Comparison of ENCODE assay signal across 16 mouse cellular contexts in genomic region chr12:47406563-47406962, GRCm38 (mm10).
"Had no signal": no experiment of that assay in that cellular context is flagged by ENCODE, and none has a peak within 500 bp of the region (broad histone marks: within the 10 kb centered on the region; RNA-seq: fewer than 3 reads in every experiment).

No protein-coding gene starts in this region.

- H3K9ac ChIP-seq: liver, embryonic 13.5 days; liver, embryonic 15.5 days; liver, postnatal 0 days; lung, embryonic 15.5 days; midbrain, embryonic 13.5 days; midbrain, embryonic 15.5 days; neural tube, embryonic 12.5 days had no signal

- DNase-seq: liver, embryonic 13.5 days; liver, postnatal 0 days; lung, adult 2 months; right cerebral cortex, postnatal 14 days; spleen, adult 18-20 months; thymus, adult 18-20 months; thymus, postnatal 25 days; thymus, postnatal 4 days had no signal

- ATAC-seq: liver, postnatal 0 days; midbrain, embryonic 13.5 days; midbrain, embryonic 15.5 days had no signal

- H3K27ac ChIP-seq: liver, embryonic 13.5 days; liver, embryonic 15.5 days; lung, embryonic 15.5 days; macrophage; midbrain, embryonic 13.5 days; midbrain, embryonic 15.5 days; neural tube, embryonic 12.5 days had no signal

- H3K4me3 ChIP-seq: liver, embryonic 13.5 days; liver, embryonic 15.5 days; lung, embryonic 15.5 days; megakaryocyte, embryonic 14.5 days; midbrain, embryonic 13.5 days; midbrain, embryonic 15.5 days; neural tube, embryonic 12.5 days had no signal

- H3K4me1 ChIP-seq: liver, embryonic 13.5 days; liver, embryonic 15.5 days; lung, embryonic 15.5 days; megakaryocyte, embryonic 14.5 days; midbrain, embryonic 13.5 days; midbrain, embryonic 15.5 days; neural tube, embryonic 12.5 days had no signal

- H3K9me3 ChIP-seq: liver, embryonic 13.5 days; liver, embryonic 15.5 days; lung, embryonic 15.5 days; megakaryocyte, embryonic 14.5 days; midbrain, embryonic 13.5 days; midbrain, embryonic 15.5 days; neural tube, embryonic 12.5 days had no signal

- H3K27me3 ChIP-seq: liver, embryonic 13.5 days; liver, embryonic 15.5 days; lung, embryonic 15.5 days; megakaryocyte, embryonic 14.5 days; midbrain, embryonic 13.5 days; midbrain, embryonic 15.5 days; neural tube, embryonic 12.5 days had no signal

- H3K4me2 ChIP-seq: liver, embryonic 13.5 days; liver, embryonic 15.5 days; lung, embryonic 15.5 days; midbrain, embryonic 11.5 days; midbrain, embryonic 13.5 days; midbrain, embryonic 15.5 days; neural tube, embryonic 12.5 days had no signal

- H3K36me3 ChIP-seq: liver, embryonic 13.5 days; liver, embryonic 15.5 days; lung, embryonic 15.5 days; midbrain, embryonic 13.5 days; midbrain, embryonic 15.5 days; neural tube, embryonic 12.5 days had no signal
